Mouse (Mus musculus) testis, adult 2 months (tissue): ENCODE measurements around the gene Tgfbr2.

Experiments used
- CTCF ChIP-seq: fragments of 200-500 bp; IDR thresholded peaks from 2 replicates; pipeline ENCODE4 v1.5.1; 2012; ENCODE audit warnings: low read depth, mild to moderate bottlenecking, inconsistent platforms, low read length, moderate library complexity; ENCODE audit not compliant: control insufficient read depth, insufficient read depth, insufficient replicate concordance
- POLR2A ChIP-seq: fragments of 200-500 bp; IDR thresholded peaks from 2 replicates; pipeline ENCODE4 v1.6.1; 2012; ENCODE audit warnings: low read depth, mild to moderate bottlenecking, inconsistent platforms, low read length, moderate library complexity; ENCODE audit not compliant: control insufficient read depth

DNA sequence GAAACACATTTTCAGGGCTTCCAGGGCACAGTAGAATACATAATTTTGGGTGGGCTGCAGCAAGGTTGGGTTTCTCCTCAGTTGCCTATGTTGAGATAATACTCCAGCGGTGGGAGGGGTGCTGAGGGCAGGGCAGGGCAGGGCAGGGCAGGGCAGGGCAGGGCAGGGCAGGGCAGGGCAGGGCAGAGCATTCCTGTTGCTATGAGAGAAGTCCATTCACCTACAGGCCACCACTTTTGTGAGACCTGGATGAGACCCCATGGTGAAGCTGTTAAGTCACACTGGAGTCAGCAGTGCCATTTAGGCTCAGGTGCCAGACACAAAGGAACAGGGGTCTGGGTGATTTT is 18.3 kb upstream of the Tgfbr2 start:
- TF ChIP-seq CTCF (no peak), POLR2A (no peak)
